Mouse (Mus musculus) embryonic fibroblast, embryonic 13.5 days (primary cell): Measurements from ENCODE around the gene 4930402F06Rik. TPM values are rescaled to one million over a fixed set of nuclear protein-coding genes. Genes with fewer than 3 reads are reported as not detected.

Experiments
- H3K27ac ChIP-seq: 2 replicates; pipeline ENCODE4 v1.5.1; 2012; ENCODE audit warnings: low read length, control low read depth, inconsistent platforms; ENCODE audit not compliant: insufficient read depth
- H3K4me1 ChIP-seq: 2 replicates; pipeline ENCODE4 v1.6.1; 2011; ENCODE audit warnings: low read length; ENCODE audit not compliant: control insufficient read depth, insufficient read depth
- H3K4me3 ChIP-seq: 2 replicates; pipeline ENCODE4 v1.5.1; 2011; ENCODE audit warnings: mild to moderate bottlenecking, control low read depth, low read length; ENCODE audit not compliant: insufficient read depth
- CTCF ChIP-seq: IDR thresholded peaks from 2 replicates; pipeline ENCODE4 v1.5.1; 2011; ENCODE audit warnings: mild to moderate bottlenecking, control low read depth, low read length, moderate library complexity, borderline replicate concordance; ENCODE audit not compliant: insufficient read depth
- POLR2A ChIP-seq: IDR thresholded peaks from 2 replicates; pipeline ENCODE4 v1.6.1; 2011; ENCODE audit warnings: low read depth, mild to moderate bottlenecking, control low read depth, low read length, moderate library complexity
- polyA plus RNA-seq: library from polyadenylated mRNA; stranded (reverse); fragments of >200 nt; gene quantifications from 2 replicates; pipeline ENCODE4 v1.2.4, GENCODE M21; 2011; ENCODE audit warnings: low read depth; ENCODE audit not compliant: missing spikeins, insufficient read length

Gene 4930402F06Rik
- polyA plus RNA-seq, 1 experiment = not detected

DNA sequence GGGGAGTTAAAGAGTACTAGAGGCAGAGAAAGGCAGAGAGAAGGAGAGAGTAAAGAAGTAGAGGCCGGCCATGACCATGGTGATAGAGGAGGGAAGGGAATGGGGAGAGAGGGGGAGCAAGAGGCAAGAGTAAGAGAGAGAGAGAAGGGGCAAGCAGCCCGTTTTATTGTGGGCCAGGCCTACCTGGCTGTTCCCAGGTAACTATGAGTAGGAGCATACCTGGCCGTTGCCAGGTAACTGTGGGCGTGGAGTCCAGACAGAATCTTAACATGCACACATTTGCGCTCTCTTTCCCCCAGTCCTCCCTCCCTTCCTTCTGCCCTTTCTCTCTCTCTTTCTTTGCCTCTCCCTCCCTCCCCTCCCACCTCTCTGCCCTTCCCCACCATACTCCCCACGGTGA is 10.3 kb upstream of the 4930402F06Rik start:
- no peak for TF ChIP-seq POLR2A
- no peak for TF ChIP-seq CTCF
- no peak overlapping the region for H3K27ac ChIP-seq

GRCm38 (mm10) chr2:35406611-35407010 is 9.6 kb upstream of the 4930402F06Rik start:
- Histone ChIP-seq H3K4me3 (no peak overlapping the region), H3K4me1 (no peaks in the 10 kb centered on the region), H3K27ac (no peak overlapping the region)
- TF ChIP-seq POLR2A (no peak), CTCF (no peak)

More for the DNA sequence above, 10.3 kb upstream of the 4930402F06Rik start:
- Histone ChIP-seq H3K4me3 (no peak overlapping the region), H3K4me1 (no peaks in the 10 kb centered on the region)

- H3K4me3 ChIP-seq = no peak overlapping the region
- TF ChIP-seq POLR2A (no peak), CTCF (no peak)
- H3K4me1 ChIP-seq = peaks cover 2% of the 10 kb centered on the region; the same call in 1 of the 2 replicates
- H3K27ac ChIP-seq = no peak overlapping the region
Observed at GRCm38 (mm10) chr2:35402391-35402790, 5.4 kb upstream of the 4930402F06Rik start.

DNA sequence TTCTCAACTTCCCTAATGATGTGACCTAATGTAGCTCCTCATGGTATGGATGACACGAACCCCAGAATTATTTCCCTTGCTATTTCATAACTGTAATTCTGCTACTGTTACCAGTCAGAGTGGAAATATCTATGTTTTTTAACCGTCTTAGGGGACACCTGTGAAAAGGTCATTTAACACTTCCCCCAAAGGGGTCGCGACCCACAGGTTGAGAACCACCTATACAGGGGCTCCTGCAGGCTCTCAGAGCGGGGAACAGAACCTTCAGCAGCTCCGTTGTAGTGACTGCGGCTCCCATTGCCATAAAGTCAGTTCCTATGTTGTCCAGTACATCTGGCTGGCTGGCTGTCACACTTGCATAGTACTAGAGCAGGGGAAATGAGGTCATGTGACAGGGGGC is 3.8 kb upstream of the 4930402F06Rik start:
- Histone ChIP-seq H3K4me3 (no peak overlapping the region), H3K4me1 (peaks cover 2% of the 10 kb centered on the region; the same call in 1 of the 2 replicates), H3K27ac (no peak overlapping the region)
- TF ChIP-seq POLR2A (no peak), CTCF (no peak)

- Histone ChIP-seq H3K27ac (no peak overlapping the region), H3K4me3 (no peak overlapping the region), H3K4me1 (peaks cover 2% of the 10 kb centered on the region; the same call in 1 of the 2 replicates)
- TF ChIP-seq POLR2A (no peak), CTCF (no peak)
Observed at GRCm38 (mm10) chr2:35398184-35398828, 1.3 kb upstream of the 4930402F06Rik start.

- TF ChIP-seq CTCF = peak; percentile 32; the same call in 1 of the 2 replicates
- TF ChIP-seq POLR2A = no peak
- Histone ChIP-seq H3K27ac (no peak overlapping the region), H3K4me1 (peaks cover 2% of the 10 kb centered on the region; the same call in 1 of the 2 replicates), H3K4me3 (no peak overlapping the region)
Observed at GRCm38 (mm10) chr2:35397590-35398173, 707 bp upstream of the 4930402F06Rik start.

DNA sequence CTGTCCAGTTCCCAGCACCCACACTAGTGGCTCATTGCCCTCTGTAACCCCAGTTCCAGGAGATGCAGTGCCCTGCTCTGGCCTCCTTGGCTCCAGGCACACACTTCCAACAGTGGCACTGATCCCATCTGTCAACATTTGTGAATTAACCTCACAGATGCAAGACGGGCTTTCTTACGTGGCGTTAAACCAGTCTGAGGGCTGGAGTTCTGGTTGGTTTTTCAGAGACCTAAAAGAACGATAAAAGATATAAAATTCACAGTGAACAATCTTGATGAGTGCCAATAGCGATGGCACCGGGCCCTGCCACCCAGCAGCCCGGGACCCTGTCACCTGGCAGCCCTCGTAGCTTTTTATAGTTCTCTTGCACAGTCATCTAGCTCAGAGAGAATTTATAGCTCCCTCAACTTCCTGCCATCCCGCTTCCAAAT is 11.5 kb downstream of the 4930402F06Rik start:
- TF ChIP-seq POLR2A = no peak
- TF ChIP-seq CTCF = no peak
- Histone ChIP-seq H3K4me3 (no peak overlapping the region), H3K27ac (no peak overlapping the region), H3K4me1 (no peaks in the 10 kb centered on the region)

DNA sequence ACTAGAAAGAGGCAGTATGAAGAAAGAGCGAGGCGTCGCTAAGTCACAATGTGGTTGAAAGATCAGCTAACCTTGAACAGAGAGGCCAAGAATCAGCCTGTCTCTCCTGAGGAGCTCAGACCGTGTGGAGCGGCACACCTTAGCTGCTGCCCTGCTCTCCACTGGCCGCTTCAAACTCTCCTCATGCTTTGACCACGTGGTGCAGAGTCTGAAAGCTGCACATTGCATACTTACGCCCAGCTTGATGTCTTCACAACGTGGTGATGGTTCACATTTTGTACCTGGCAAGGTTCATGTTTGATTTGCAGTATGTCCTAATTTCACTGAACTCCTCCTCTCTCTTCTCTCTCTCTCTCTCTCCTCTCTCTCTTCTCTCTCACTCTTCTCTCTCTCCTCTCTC is 17.7 kb downstream of the 4930402F06Rik start:
- Histone ChIP-seq H3K27ac (no peak overlapping the region), H3K4me3 (no peak overlapping the region), H3K4me1 (peaks cover 2% of the 10 kb centered on the region; the same call in 1 of the 2 replicates)
- TF ChIP-seq CTCF (no peak), POLR2A (no peak)

DNA sequence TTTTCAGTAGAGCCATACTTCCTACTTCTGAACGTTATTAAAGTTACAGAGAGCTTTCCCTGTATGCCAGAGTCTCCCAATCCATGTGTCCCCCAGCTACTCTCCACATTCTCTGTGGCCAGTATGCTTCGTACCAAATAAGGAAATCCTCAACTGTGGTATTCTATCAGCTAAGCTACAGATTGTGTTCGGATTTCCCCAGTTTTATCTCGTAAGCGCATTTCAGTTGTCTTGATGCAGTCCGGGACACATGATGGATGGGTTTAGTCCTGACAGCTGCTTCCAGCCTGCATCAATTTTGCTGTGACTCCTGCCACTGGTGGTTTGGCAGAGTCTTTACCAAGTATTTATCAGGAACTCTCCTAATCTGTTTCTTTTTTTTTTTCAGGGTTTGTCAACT is 19.4 kb downstream of the 4930402F06Rik start:
- no peak for TF ChIP-seq CTCF
- TF ChIP-seq POLR2A = no peak
- peaks cover 2% of the 10 kb centered on the region; the same call in 1 of the 2 replicates for H3K4me1 ChIP-seq
- no peak overlapping the region for H3K27ac ChIP-seq
- no peak overlapping the region for H3K4me3 ChIP-seq

DNA sequence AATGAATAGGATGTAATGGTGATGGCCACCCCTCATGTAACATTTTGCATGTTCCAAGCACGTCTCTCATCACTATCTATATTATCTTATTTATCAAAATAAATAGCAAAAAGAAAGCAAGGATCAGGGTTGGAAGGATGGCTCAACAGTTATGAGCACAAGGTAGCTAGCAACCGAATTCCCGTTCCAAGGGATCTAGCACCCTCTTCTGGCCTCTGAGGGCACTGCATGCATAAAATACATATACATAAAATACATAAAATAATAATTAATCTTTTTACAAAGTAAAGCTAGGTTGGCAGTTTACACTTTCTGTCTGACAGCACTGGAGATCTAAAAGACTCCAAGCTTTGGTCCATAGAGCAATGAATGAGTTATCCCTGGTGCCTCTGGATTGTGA is 24.0 kb downstream of the 4930402F06Rik start:
- Histone ChIP-seq H3K4me1 (peaks cover 2% of the 10 kb centered on the region; the same call in 1 of the 2 replicates), H3K27ac (no peak overlapping the region), H3K4me3 (no peak overlapping the region)
- TF ChIP-seq POLR2A (no peak), CTCF (peak; percentile 44; the same call in 1 of the 2 replicates)

DNA sequence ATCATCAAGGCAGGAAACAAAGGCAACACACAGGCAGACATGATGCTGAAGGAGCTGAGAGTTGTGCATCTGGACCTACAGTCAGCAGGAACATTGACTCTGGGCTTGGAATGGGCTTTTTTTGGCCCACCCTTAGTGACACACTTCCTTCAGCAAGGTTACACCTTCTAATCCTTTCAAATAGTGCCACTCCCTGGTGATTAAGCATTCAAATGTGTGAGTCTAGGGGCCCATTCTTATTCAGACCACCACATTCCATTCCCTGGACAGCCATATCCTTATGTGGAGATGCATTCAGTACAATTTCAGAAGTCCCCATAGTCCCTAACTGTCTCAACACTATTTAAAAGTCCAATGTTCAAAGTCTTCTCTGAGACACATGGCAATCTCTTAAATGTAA is 26.3 kb downstream of the 4930402F06Rik start:
- Histone ChIP-seq H3K4me1 (no peaks in the 10 kb centered on the region), H3K27ac (no peak overlapping the region), H3K4me3 (no peak overlapping the region)
- TF ChIP-seq POLR2A (no peak), CTCF (no peak)
